Mouse (Mus musculus) CH12.LX (cell line): Measurements from ENCODE around the gene Focad. TPM values are rescaled to one million over a fixed set of nuclear protein-coding genes. Genes with fewer than 3 reads are reported as not detected.

ENCODE experiments used
- DNase-seq: peaks from one replicate; pipeline ENCODE4 v3.0.0-alpha.2; 2013; ENCODE audit errors: extremely low read depth
- H3K27ac ChIP-seq: 2 replicates; pipeline ENCODE4 v1.5.1; 2012; ENCODE audit warnings: low read depth, mild to moderate bottlenecking, control low read depth, moderate library complexity; ENCODE audit not compliant: insufficient read depth
- H3K27me3 ChIP-seq: replicated peaks from 2 replicates; pipeline ENCODE3; 2012; ENCODE audit warnings: inconsistent platforms
- H3K36me3 ChIP-seq, 2 experiments: replicated peaks in 1 of 2; 2 replicates each; pipeline versions ENCODE3 to v1.6.1; 2012; ENCODE audit warnings: inconsistent platforms in 1 of 2, low read length in 1 of 2, mild to moderate bottlenecking in 1 of 2, mixed read lengths in 1 of 2, moderate library complexity in 1 of 2; ENCODE audit not compliant: control insufficient read depth in 1 of 2, insufficient read depth in 1 of 2
- H3K4me1 ChIP-seq, 2 experiments: 2 replicates each; pipeline ENCODE4 v1.6.1; 2012; ENCODE audit warnings: inconsistent platforms in 1 of 2, moderate library complexity in 1 of 2; ENCODE audit not compliant: insufficient read depth in 2 of 2, control insufficient read depth in 1 of 2
- H3K4me2 ChIP-seq: 2 replicates; pipeline ENCODE4 v1.6.1; 2012; ENCODE audit warnings: low read depth, mild to moderate bottlenecking, control low read depth; ENCODE audit not compliant: poor library complexity, insufficient read depth, severe bottlenecking
- H3K4me3 ChIP-seq, 3 experiments: fragments of 150-350 bp in 1 of 3; sonication (generic) in 1 of 3; replicated peaks in 1 of 3; 2 replicates each; pipeline versions ENCODE3 to v1.5.1; 2011 to 2012; ENCODE audit warnings: low read depth in 2 of 3, low read length in 2 of 3, mild to moderate bottlenecking in 2 of 3, moderate library complexity in 2 of 3, control low read depth in 1 of 3, improper control_type of control experiment in 1 of 3, inconsistent platforms in 1 of 3, mixed read lengths in 1 of 3; ENCODE audit not compliant: poor library complexity in 1 of 3
- H3K79me2 ChIP-seq: replicated peaks from 2 replicates; pipeline ENCODE4 v1.6.1; 2012; ENCODE audit warnings: mild to moderate bottlenecking, moderate library complexity; ENCODE audit not compliant: control insufficient read depth, poor library complexity, insufficient read depth, severe bottlenecking; ENCODE audit errors: extremely low read depth
- H3K9ac ChIP-seq: 2 replicates; pipeline ENCODE4 v1.6.1; 2012; ENCODE audit warnings: low read depth, mild to moderate bottlenecking, control low read depth, moderate library complexity; ENCODE audit not compliant: insufficient read depth
- H3K9me3 ChIP-seq: replicated peaks from 2 replicates; pipeline ENCODE3; 2012; ENCODE audit warnings: low read length, inconsistent platforms, mixed read lengths
- BHLHE40 ChIP-seq: IDR thresholded peaks from 2 replicates; pipeline ENCODE4 v1.6.1; 2011; ENCODE audit warnings: mild to moderate bottlenecking, low read depth, low read length, improper control_type of control experiment
- CHD1 ChIP-seq: IDR thresholded peaks from 2 replicates; pipeline ENCODE4 v1.6.1; 2012; ENCODE audit warnings: low read depth, low read length, improper control_type of control experiment, inconsistent platforms
- CHD2 ChIP-seq: IDR thresholded peaks from 2 replicates; pipeline ENCODE4 v1.6.1; 2011; ENCODE audit warnings: low read length, improper control_type of control experiment
- CTCF ChIP-seq, 2 experiments: IDR thresholded peaks in 1 of 2; conservative IDR thresholded peaks in 1 of 2; 2 replicates each; pipeline ENCODE4 v1.5.1; 2011 to 2012; ENCODE audit warnings: low read depth in 2 of 2, low read length in 2 of 2, improper control_type of control experiment in 1 of 2, inconsistent platforms in 1 of 2, mild to moderate bottlenecking in 1 of 2, moderate library complexity in 1 of 2
- E2F4 ChIP-seq: IDR thresholded peaks from 2 replicates; pipeline ENCODE4 v1.6.1; 2011; ENCODE audit warnings: low read depth, low read length, improper control_type of control experiment; ENCODE audit not compliant: insufficient replicate concordance
- EP300 ChIP-seq: IDR thresholded peaks from 2 replicates; pipeline ENCODE4 v1.6.1; 2011; ENCODE audit warnings: low read length, improper control_type of control experiment
- ETS1 ChIP-seq: conservative IDR thresholded peaks from 2 replicates; pipeline ENCODE4 v1.6.1; 2012; ENCODE audit warnings: low read depth, mild to moderate bottlenecking, inconsistent platforms, low read length, improper control_type of control experiment, moderate library complexity
- GABPA ChIP-seq: IDR thresholded peaks from 2 replicates; pipeline ENCODE4 v1.6.1; 2012; ENCODE audit warnings: low read depth, low read length, improper control_type of control experiment, inconsistent platforms; ENCODE audit not compliant: insufficient replicate concordance
- IRF4 ChIP-seq: IDR thresholded peaks from 2 replicates; pipeline ENCODE4 v1.6.1; 2014; ENCODE audit warnings: low read depth, mild to moderate bottlenecking, inconsistent platforms, low read length, improper control_type of control experiment
- JUND ChIP-seq: conservative IDR thresholded peaks from 2 replicates; pipeline ENCODE4 v1.6.1; 2011; ENCODE audit warnings: low read depth, low read length, improper control_type of control experiment
- KAT2A ChIP-seq: IDR thresholded peaks from 2 replicates; pipeline ENCODE4 v1.6.1; 2012; ENCODE audit warnings: low read length, improper control_type of control experiment, inconsistent platforms; ENCODE audit not compliant: insufficient replicate concordance
- MAX ChIP-seq: IDR thresholded peaks from 2 replicates; pipeline ENCODE4 v1.6.1; 2011; ENCODE audit warnings: low read length, improper control_type of control experiment
- MXI1 ChIP-seq: IDR thresholded peaks from 2 replicates; pipeline ENCODE4 v1.6.1; 2011; ENCODE audit warnings: mild to moderate bottlenecking, low read depth, low read length, improper control_type of control experiment
- MYC ChIP-seq: IDR thresholded peaks from 2 replicates; pipeline ENCODE4 v1.6.1; 2011; ENCODE audit warnings: low read depth, mild to moderate bottlenecking, improper control_type of control experiment, low read length
- PAX5 ChIP-seq: IDR thresholded peaks from 2 replicates; pipeline ENCODE4 v1.6.1; 2012; ENCODE audit warnings: low read length, inconsistent platforms, mixed read lengths
- POLR2A ChIP-seq: IDR thresholded peaks from 2 replicates; pipeline ENCODE4 v1.6.1; 2011; ENCODE audit warnings: low read depth, mild to moderate bottlenecking, improper control_type of control experiment, low read length
- POLR2AphosphoS2 ChIP-seq: IDR thresholded peaks from 2 replicates; pipeline ENCODE4 v1.6.1; 2011; ENCODE audit warnings: low read depth, low read length, improper control_type of control experiment
- RAD21 ChIP-seq: IDR thresholded peaks from 2 replicates; pipeline ENCODE4 v1.6.1; 2011; ENCODE audit warnings: low read depth, mild to moderate bottlenecking, low read length, improper control_type of control experiment, moderate library complexity
- RCOR1 ChIP-seq: conservative IDR thresholded peaks from 2 replicates; pipeline ENCODE4 v1.6.1; 2012; ENCODE audit warnings: low read depth, mild to moderate bottlenecking, inconsistent platforms, low read length, improper control_type of control experiment
- SIN3A ChIP-seq: IDR thresholded peaks from 2 replicates; pipeline ENCODE4 v1.6.1; 2012; ENCODE audit warnings: low read length, improper control_type of control experiment, inconsistent platforms
- SMC3 ChIP-seq: IDR thresholded peaks from 2 replicates; pipeline ENCODE4 v1.6.1; 2011; ENCODE audit warnings: low read depth, low read length, improper control_type of control experiment
- TBP ChIP-seq: conservative IDR thresholded peaks from 2 replicates; pipeline ENCODE4 v1.6.1; 2011; ENCODE audit warnings: low read depth, low read length, improper control_type of control experiment
- USF2 ChIP-seq: conservative IDR thresholded peaks from 2 replicates; pipeline ENCODE4 v1.6.1; 2011; ENCODE audit warnings: low read depth, low read length, improper control_type of control experiment
- ZC3H11A ChIP-seq: IDR thresholded peaks from 2 replicates; pipeline ENCODE4 v1.6.1; 2012; ENCODE audit warnings: low read depth, mild to moderate bottlenecking, inconsistent platforms, low read length, improper control_type of control experiment
- ZNF384 ChIP-seq: IDR thresholded peaks from 2 replicates; pipeline ENCODE4 v1.6.1; 2012; ENCODE audit warnings: low read depth, low read length, improper control_type of control experiment, inconsistent platforms
- dilution Hi-C: fragments of 300-500 bp; cut with MboI; formaldehyde crosslinking; loops from 2 replicates; pipeline ENCODE4 v1.14.3; 2020; ENCODE audit warnings: low sequenced_read_pairs; ENCODE audit not compliant: extremely low pct_unique_long_range_greater_than_20kb, extremely low pct_ligation_motif_present
- in situ Hi-C: fragments of 300-500 bp; cut with MboI; formaldehyde crosslinking; loops from 3 replicates; pipeline ENCODE4 v1.14.3; 2019; ENCODE audit warnings: low sequenced_read_pairs, low pct_ligation_motif_present, low pct_unique_long_range_greater_than_20kb, mixed read lengths
- polyA plus RNA-seq: library from polyadenylated mRNA; unstranded; fragments of >175 nt; gene quantifications from 2 replicates; pipeline ENCODE4 v1.2.1, GENCODE M21; 2012; ENCODE audit warnings: low read depth; ENCODE audit not compliant: insufficient read length
- total RNA-seq, 2 experiments: library from RNA; depleted of rRNA; stranded (reverse); fragments of 300-350 nt in 1 of 2; fragments of >200 nt in 1 of 2; gene quantifications; 2 replicates each; pipeline ENCODE4 v1.2.3; 2012 to 2014

The Focad gene
- total and polyA plus RNA-seq, 3 experiments: 17.3 to 18.9 (median 18.2) TPM

DNA sequence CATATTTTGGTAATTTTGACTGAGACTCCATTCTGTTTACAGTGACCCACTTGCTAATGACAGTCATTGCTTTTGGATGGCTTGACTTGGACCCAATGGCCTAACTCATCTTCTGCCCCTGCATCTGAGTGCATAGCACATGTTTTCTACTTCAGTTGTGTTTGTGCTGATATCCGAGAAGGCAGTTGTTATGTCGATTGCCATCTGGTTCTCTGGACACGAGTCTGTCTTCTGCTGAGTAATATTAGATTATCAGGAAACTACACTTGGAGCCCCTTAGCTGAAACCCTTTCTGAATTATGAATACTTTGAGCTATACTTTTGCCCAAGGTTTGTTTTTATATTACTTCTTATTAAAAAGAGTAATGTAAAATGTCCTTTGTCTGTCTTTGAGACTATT is 22.9 kb downstream of the Focad start:
- no peak for TF ChIP-seq SIN3A
- no peak for TF ChIP-seq ZNF384
- TF ChIP-seq KAT2A: no peak
- TF ChIP-seq MAX: no peak
- no peak for TF ChIP-seq E2F4
- TF ChIP-seq RAD21: no peak
- TF ChIP-seq CHD2: no peak
- TF ChIP-seq PAX5: no peak
- TF ChIP-seq BHLHE40: no peak
- no peak for TF ChIP-seq CTCF (conservative IDR thresholded peaks at IDR 0.05 in 1 of 2, IDR thresholded peaks at IDR 0.05 in 1 of 2; ENCODE audit: low read depth in 2 of 2, low read length in 2 of 2)
- TF ChIP-seq POLR2A: no peak
- TF ChIP-seq TBP: no peak
- TF ChIP-seq RCOR1: no peak
- TF ChIP-seq SMC3: no peak
- TF ChIP-seq ETS1: no peak
- no peak for TF ChIP-seq EP300
- no peak for TF ChIP-seq POLR2AphosphoS2
- Histone ChIP-seq H3K27me3 (no peaks in the 10 kb centered on the region), H3K27ac (no peak overlapping the region), H3K9ac (no peak overlapping the region), H3K79me2 (no peaks in the 10 kb centered on the region), H3K4me2 (no peak overlapping the region), H3K4me1 (peaks cover 0 to 26% of the 10 kb centered on the region in 2 experiments; a peak in 3 of 4 replicates), H3K9me3 (no peaks in the 10 kb centered on the region), H3K4me3 (no peak overlapping the region), H3K36me3 (peaks cover 0 to 4% of the 10 kb centered on the region in 2 experiments)
- dilution Hi-C loops: no loop called here
- in situ Hi-C loops: no loop called here
- no peak for DNase-seq

DNA sequence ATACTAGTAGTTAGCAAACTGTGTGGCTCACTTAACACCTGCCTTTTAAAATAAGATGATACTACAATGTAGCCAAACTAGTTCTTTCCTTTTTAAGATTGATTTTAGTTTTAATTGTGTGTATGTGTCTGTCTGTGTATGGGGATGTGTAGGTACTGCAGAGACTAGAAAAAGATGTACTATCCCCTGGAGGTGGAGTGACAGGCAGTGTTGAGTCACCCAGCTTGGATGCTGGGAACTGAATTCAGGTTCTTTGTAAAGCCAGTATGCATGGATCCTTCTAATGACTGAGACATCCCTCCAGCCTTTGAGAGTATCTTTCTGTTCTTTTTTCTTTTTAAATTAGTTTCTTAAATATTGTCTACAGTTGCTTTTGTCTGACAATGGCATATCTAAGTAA is 23.5 kb downstream of the Focad start:
- no peaks in the 10 kb centered on the region for H3K27me3 ChIP-seq
- peaks cover 0 to 6% of the 10 kb centered on the region in 2 experiments for H3K36me3 ChIP-seq
- no peak overlapping the region for H3K27ac ChIP-seq
- TF ChIP-seq ZNF384 (no peak), JUND (no peak), TBP (no peak), POLR2AphosphoS2 (no peak), CHD1 (no peak), ETS1 (no peak), GABPA (no peak), CTCF (conservative IDR thresholded peaks at IDR 0.05 in 1 of 2, IDR thresholded peaks at IDR 0.05 in 1 of 2; ENCODE audit: low read depth in 2 of 2, low read length in 2 of 2) (no peak), MYC (no peak), USF2 (no peak), IRF4 (no peak), MXI1 (no peak), ZC3H11A (no peak)
- dilution Hi-C loops: no loop called here
- H3K9me3 ChIP-seq: no peaks in the 10 kb centered on the region
- H3K4me1 ChIP-seq: peaks cover 0 to 31% of the 10 kb centered on the region in 2 experiments; a peak in 3 of 4 replicates
- in situ Hi-C loops: no loop called here
- DNase-seq: no peak
- no peak overlapping the region for H3K4me3 ChIP-seq
- H3K79me2 ChIP-seq: no peaks in the 10 kb centered on the region
- no peak overlapping the region for H3K4me2 ChIP-seq
- H3K9ac ChIP-seq: no peak overlapping the region
